Mouse (Mus musculus) myocyte (in vitro differentiated cells): ENCODE results near the gene Ddx18.

ENCODE experiments used
- CEBPB ChIP-seq: IDR thresholded peaks from 2 replicates; pipeline ENCODE4 v1.6.1; 2011; ENCODE audit warnings: mild to moderate bottlenecking, moderate library complexity; ENCODE audit not compliant: poor library complexity, insufficient read depth, severe bottlenecking
- MAX ChIP-seq: IDR thresholded peaks from one replicate; pipeline ENCODE4 v1.6.1; 2011; ENCODE audit warnings: low read depth, mild to moderate bottlenecking, control low read depth
- POLR2A ChIP-seq: IDR thresholded peaks from one replicate; pipeline ENCODE4 v1.6.1; 2011; ENCODE audit warnings: low read depth, mild to moderate bottlenecking, control low read depth, moderate library complexity; ENCODE audit not compliant: insufficient read length
- TCF12 ChIP-seq: IDR thresholded peaks from one replicate; pipeline ENCODE4 v1.6.1; 2011; ENCODE audit warnings: mild to moderate bottlenecking, control low read depth; ENCODE audit not compliant: poor library complexity, insufficient read depth, severe bottlenecking
- TCF3 ChIP-seq: IDR thresholded peaks from one replicate; pipeline ENCODE4 v1.6.1; 2011; ENCODE audit warnings: low read depth, control low read depth; ENCODE audit not compliant: insufficient read length
- USF1 ChIP-seq: IDR thresholded peaks from one replicate; pipeline ENCODE4 v1.6.1; 2011; ENCODE audit warnings: low read depth, mild to moderate bottlenecking, control low read depth, moderate library complexity

DNA sequence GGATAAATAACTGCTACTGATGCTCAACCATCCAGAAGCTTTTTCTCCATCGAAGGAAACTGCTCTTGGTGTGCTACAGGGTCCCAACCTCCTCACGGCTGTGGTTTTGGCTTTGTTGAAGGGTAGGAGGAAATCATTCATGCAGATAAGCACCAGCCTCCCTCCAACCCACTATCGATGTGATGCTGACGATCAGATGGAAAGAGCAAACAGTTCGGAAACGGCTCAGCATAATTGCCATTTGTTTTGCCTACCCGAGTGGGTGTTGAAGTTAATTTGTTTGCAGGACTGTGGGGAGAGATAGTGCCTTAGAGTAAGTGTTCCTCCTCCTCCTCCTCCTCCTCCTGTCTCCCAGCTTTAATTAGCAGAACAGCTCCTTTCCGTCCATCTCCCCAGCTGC is 27.4 kb downstream of the Ddx18 start:
- TF ChIP-seq CEBPB = no peak
- TF ChIP-seq TCF12 = no peak
- no peak for TF ChIP-seq TCF3
- no peak for TF ChIP-seq POLR2A
- no peak for TF ChIP-seq MAX
- no peak for TF ChIP-seq USF1
